Mouse (Mus musculus) left cerebral cortex, adult 18-20 months (tissue): ENCODE data around the gene Sept9. TPM values are rescaled to one million over a fixed set of nuclear protein-coding genes. Genes with fewer than 3 reads are reported as not detected.

Experiments used
- DNase-seq, 2 experiments: peaks; one replicate each; pipeline ENCODE4 v3.0.0; 2021 to 2022; ENCODE audit warnings: low spot score in 2 of 2, mixed read lengths in 1 of 2
- total RNA-seq, 2 experiments: library from RNA; stranded (reverse); gene quantifications; 2 replicates each; pipeline ENCODE4 v1.2.3; 2021

The Sept9 gene
- total RNA-seq, 2 experiments from 2014 or later, result 82.6 to 90.6 TPM

GRCm38 (mm10) chr11:117398191-117398590 lies 198.7 kb downstream of the Sept9 start:
- DNase-seq, result no peak

GRCm38 (mm10) chr11:117401583-117402367 lies 202.3 kb downstream of the Sept9 start:
- DNase-seq, result no peak

- DNase-seq, result no peak
These were observed 203.1 kb downstream of the Sept9 start for GRCm38 (mm10) chr11:117402550-117402949.

GRCm38 (mm10) chr11:117403073-117403472 lies 203.6 kb downstream of the Sept9 start:
- no peak for DNase-seq

- DNase-seq, result no peak
These were observed 204.3 kb downstream of the Sept9 start for GRCm38 (mm10) chr11:117403781-117404180.

- DNase-seq, result no peak
These were observed 207.2 kb downstream of the Sept9 start for GRCm38 (mm10) chr11:117406711-117407110.

- DNase-seq, result no peak
These were observed 207.7 kb downstream of the Sept9 start for GRCm38 (mm10) chr11:117407196-117407595.

GRCm38 (mm10) chr11:117407651-117408441 lies 208.4 kb downstream of the Sept9 start:
- DNase-seq, result peak; percentile 76 to 78

GRCm38 (mm10) chr11:117408442-117409031 lies 209.1 kb downstream of the Sept9 start:
- no peak for DNase-seq

- DNase-seq, result peak in 1 of 2 experiments; percentile 35
These were observed 209.9 kb downstream of the Sept9 start for GRCm38 (mm10) chr11:117409331-117409730.

- peak in 1 of 2 experiments; percentile 45 for DNase-seq
These were observed 210.6 kb downstream of the Sept9 start for GRCm38 (mm10) chr11:117410059-117410458.

- no peak for DNase-seq
These were observed 212.2 kb downstream of the Sept9 start for GRCm38 (mm10) chr11:117411663-117412062.

Other genes starting within 250 kb of the Sept9 start
- gene Sec14l1, start 84.5 kb upstream of the Sept9 start, total RNA-seq, result 100 to 1,000 TPM; 203 to 219 TPM